Mouse (Mus musculus) T-helper 1 cell (primary cell): ENCODE results near the gene Rgs11.

Experiments
- in situ Hi-C: fragments of 300-600 bp; cut with MboI, MseI; formaldehyde crosslinking; loops from one replicate; pipeline ENCODE4 v1.15.1; 2025; ENCODE audit warnings: high pct_unique_total_duplicates

Rgs11 gene

DNA sequence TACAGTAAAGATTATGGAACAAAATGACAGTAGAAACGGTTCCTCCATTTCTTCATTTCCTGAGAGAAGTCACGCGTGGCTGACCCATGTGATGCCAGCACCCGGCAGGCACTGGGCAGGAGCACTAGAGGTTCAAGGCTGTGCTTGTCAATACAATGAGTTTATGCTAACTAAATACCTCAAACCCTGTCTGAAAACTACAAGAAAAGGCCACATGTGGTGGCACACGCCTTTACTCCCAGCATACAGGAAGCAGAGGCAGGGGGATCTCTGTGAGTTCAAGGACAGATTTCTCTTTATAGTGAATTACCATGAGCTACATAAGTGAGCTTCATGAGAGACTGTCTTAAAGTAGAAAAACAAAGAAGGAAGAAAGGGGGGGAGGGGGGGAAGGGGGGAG lies 28.4 kb downstream of the Rgs11 start:
- in situ Hi-C loops: no loop called here

DNA sequence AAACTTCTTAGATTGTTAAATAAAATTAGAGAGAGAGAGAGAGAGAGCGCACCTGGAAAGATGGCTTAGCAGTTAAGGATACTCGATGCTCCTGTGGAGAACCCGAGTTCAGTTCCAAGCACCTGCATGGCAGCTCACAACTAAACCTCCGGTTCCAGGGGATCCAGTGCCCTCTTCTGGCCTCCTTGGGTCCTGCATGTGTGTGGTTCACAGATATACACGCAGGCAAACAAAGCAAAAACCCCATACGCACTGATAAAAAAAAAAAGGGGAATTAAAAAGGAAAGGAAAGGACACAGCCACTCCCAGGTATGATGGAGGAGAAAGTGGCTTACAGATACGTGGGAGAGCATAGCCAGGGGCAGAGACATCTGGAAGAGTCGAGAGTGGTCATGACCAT lies 30.1 kb downstream of the Rgs11 start:
- in situ Hi-C loops: no loop called here

DNA sequence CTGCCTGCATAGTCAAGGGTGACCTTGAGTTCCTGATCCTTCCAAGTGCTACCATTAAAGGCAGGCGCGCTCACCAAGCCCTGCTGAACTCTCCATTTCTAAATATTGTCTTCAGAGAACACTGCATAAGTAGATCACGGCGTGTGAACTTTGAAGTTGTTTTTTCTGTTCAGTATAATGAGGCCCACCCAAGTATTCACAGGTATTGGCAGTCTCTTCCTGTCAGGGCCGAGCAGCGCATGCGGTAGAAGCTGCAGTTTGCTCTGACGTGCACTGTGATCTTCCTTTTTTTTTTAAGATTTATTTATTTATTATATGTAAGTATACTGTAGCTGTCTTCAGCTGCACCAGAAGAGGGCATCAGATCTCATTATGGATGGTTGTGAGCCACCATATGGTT lies 31.6 kb downstream of the Rgs11 start:
- in situ Hi-C loops: no loop called here

DNA sequence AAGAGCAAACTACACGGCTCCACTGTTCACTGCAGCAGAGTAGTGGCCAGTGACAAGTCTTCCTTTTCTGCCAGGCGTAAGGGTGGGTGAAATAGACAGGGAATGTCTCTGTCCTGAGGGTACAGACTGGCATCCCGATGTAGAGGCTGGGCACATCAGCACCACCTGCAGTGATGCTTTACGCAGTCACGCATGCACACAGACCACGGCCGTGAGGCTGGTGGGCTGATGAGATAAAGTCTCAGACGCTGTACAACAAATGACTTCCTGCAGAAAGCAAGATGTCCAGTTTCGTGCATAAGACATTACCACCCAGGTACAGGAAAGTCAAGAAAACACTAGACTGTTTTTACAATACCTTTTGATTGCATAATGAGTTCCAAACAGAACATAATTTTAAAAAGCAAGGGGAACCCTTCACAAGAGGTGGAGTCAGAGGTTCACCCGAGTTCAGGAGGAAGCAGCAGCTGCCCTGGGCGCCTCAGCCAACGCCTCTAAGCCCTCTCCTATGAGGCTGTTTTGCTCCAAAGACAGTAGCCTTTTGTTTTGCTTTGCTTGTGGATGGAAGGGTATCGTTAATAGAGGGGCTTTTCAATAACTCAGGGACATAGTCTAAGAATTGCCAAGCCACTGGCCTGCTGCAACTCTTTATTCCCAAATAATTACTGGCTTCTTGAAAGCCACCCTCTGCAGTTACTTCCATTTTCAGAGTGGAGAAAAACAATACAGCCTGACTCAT lies 32.5 kb downstream of the Rgs11 start:
- in situ Hi-C loops: no loop called here

DNA sequence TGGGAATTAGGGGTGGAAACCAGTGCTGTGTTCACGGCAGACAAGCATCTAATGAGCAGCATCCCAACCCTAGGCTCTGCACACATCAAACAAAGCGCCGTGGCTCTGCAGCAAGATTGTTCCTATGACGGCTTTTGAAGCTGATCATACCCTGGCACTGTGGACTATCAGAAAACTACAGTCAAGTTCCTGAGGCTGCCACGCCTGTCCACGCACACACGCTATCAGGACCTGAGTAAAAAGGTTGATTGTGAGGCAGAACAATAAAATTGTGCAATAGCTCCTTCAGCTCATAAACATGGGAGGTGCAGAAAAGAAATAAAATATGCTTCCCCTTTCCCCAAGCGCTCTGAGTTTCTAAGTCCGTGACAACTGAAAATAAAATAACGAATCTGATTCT lies 34.9 kb downstream of the Rgs11 start:
- in situ Hi-C loops: no loop called here

DNA sequence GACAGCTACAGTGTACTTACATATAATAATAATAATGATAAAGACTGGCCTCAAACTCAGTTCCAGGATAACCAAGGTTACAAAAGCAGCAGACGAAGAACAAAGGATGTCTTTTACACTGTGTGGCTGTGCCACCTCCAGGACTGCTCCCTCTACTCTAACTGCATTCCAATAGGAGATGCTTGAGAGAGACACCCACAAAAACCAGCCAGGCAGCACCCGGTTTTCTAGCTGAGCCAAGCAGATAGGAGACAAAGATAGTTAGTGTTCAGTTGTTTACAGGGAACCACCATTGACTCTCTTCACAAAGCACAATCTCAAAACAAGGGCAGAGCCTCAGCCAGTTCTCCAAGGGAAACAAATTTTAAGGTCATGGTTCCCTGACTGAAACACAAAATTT lies 36.8 kb downstream of the Rgs11 start:
- in situ Hi-C loops: no loop called here

DNA sequence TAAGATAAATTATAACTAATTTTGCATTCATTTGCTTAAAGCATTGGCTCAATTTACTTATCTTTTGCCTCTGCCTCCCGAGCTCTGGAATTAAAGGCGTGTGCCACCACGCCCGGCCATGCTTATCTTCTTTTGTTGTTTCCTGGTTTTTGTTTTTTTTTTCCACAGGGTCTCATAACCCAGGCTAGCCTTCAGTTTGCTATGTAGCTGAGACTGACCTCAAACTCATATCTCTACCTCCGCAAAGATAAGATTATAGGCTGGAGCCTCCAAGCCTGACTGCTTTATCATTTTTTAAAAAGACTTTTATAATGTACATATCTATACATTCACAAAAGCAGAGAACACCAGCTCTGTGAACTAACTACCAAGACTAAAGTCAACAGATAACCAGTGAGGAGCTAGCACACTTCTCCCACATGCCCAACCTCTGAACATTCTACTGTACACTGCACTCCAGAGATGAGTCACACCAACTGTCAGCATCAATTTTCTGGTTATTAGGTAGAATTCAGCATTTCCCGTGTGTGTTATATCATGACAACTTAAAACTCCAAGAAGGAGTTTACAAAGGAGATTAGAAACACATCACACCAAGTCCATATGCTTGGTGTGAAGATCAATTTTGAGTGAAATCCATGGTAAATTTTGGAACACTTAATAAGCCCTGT lies 37.5 kb downstream of the Rgs11 start:
- in situ Hi-C loops: no loop called here

DNA sequence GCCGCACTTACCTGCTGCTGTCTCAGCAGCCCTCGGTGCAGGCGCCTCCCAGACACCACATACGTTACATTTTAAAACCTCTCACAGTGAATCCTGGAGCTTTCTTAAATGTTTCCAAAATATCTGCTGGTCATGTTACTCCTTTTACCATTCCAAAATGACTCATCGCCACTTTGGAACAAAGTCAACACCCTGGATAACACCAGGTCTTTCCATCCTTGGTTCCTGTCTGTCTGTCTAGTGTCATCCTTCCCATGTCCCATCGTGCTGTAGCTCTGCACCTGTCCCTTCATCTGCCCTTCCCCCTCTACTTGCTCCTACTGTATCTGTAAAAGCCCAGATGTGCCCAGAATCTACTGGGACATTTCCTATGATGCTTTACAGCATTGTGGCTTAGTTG lies 38.2 kb downstream of the Rgs11 start:
- in situ Hi-C loops: no loop called here

DNA sequence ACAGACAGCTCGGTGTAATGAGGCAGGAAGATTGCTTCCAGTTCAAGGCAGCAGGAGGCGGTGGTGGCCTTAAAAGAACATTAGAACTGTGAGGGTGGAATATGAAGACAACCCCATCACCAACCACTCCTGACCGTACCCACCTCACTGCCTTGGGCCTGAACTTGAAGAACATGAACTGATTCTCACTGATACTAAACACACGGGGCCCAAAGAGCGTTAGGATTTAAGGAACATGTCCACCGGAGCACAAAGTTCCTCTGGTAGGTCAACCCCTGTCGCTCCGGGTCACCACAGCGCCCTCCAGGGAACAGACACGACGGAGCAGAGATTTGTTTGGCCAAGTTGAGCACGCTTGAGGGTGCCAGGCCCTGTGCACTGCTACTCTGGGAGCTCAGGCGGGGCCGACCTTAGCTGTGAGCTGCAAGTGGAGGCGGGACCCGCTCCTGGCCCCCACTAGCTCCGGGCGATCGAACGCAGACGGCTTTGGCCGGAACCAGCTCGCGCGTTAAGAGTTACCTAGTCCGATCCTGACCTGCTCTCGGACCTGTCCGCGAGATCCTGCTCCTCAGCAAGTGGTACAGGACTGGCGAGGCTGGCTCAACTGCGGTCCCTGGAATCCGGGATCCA lies 40.8 kb downstream of the Rgs11 start:
- in situ Hi-C loops: no loop called here

DNA sequence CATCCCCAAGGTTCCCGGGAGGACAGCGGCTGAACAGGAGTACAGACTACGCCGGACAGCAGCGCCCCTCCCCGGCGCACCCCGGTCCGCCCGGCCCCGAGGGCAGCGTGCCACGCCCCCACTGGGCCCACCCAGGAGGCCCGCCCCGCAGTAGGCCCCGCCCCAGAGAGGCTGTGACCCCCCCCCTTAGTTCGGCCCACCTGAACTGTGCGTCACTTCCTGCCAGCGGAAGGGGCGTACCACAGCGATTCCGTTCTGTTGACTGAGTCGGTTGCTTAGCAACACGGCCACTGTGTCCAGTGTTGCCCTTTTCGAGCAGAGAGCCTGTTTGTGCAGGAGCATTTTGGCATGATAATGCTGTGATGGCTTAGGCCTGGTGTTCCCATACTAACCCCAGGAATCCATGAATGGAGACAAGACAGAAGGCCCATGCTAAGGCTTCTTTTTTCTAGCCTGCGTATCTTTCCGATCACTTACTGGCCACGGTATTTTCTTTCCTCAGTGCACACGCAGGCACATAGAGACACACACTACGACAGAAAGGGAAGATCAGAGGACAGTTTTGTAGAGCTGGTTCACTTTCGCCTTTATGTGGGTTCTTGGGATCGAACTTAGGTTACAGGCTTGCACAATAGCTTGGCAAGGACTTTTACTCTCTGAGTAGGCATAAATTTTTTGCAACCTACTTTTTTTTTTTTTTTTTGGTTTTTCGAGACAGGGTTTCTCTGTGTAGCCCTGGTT lies 41.5 kb downstream of the Rgs11 start, which contains the start of gene Fam234a:
Gene Fam234a, minus strand, starts transcription at position 142 of the 741 bp plus-strand sequence.
- in situ Hi-C loops: no loop called here

DNA sequence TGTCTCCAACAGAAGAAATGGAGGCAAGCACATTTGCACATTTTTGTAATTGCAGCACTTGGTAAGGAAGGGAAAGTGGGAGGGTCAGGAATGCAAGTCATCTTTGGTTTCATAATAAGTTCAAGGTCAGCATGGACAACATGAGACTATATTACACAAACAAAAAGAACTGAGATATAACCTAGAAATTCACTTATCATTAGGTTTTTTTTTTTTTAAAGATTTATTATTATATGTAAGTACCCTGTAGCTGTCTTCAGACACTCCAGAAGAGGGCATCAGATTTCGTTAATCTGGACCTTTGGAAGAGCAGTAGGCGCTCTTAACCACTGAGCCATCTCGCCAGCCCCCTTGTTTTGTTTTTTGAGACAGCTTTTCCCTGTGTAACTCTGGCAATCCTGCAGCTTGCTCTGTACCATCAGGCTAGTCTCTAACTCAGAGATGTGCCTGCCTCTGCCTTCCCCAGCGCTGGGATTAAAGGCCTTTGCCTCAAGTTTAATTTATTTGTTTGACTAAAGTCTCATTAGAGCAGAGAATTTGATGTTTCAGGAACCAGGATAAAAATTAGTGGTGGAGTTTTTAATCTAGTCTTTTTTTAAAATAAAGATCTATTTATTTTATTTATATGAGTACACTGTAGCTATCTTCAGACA lies 49.3 kb downstream of the Rgs11 start:
- in situ Hi-C loops: no loop called here

DNA sequence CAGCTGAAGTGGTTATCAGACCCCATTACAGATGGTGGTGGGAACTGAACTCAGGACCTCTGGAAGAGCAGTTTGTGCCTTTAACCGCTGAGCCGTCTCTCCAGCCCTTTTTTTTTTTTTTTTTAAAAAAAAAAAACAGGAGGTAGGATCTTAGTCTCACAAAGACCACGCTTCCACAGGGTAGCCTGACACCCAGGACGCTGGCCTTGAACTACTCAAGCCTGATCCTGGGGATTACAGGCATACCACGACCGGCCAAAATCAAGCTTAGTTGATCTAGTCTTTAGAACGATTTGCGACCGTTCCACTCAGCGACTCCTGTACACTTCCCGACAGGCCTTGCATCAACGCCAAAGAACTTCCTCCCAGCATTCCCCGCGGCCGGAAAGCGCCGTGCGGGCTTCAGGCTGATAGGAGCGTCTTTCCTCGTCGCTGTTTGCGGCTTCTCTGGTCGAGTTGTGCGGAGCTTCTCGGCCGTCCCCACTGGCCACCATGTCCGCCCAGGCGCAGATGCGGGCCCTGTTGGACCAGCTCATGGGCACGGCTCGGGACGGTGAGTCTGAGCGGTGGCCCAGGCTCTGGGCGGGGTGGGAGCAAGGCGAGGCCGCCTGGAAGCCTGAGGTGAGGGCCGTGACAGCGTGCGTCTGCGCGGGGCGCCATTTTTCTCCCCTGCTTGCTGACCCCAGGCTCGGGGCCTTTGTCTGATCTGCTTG lies 49.9 kb downstream of the Rgs11 start, which contains the start of gene Luc7l:
Gene Luc7l, plus strand, starts transcription at position 358 of the 713 bp plus-strand sequence.
- in situ Hi-C loops: no loop called here

DNA sequence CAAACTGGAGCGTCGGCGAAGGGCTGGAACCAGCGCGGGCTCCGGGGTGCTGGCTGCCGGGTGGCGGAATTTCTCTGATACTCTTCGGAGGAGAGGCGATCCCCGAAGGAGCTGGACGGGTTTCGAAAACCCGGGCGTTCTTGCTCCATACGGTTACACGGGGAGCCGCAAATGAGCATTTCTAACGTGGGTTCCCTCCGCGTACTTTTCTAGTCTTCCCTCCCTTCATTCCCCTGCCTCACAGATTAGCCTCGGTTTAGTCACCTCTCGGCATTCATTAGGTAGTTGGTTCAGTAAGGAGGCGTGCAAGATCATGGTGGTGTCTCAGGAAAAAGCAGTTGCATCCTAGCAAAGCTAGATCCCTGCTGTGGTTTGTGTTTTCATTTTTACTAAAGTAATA lies 50.6 kb downstream of the Rgs11 start:
- in situ Hi-C loops: no loop called here

DNA sequence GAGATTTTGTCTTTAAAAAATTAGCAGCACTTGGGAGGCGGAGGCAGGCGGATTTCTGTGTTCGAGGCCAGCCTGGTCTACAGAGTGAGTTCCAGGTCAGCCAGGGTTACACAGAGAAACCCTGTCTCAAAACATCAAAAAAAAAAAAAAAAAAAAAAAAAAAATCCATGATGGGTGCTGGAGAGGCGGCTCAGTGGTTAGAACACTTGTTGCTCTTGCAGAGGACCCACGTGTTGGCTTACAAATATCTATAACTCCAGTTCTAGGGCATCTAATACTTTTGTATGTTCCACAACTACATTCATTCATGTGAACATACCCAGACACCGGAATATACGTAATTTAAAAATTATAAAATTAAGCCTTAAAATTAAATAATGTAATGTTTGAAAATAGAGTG lies 52.6 kb downstream of the Rgs11 start:
- in situ Hi-C loops: no loop called here
